Mouse (Mus musculus): ENCODE measurements at regions not wholly inside any gene's neighbourhood (a gene's known extent, or its start where the extent isn't known, plus 50 kb on each side); places are given as distances from the start of the nearest gene placed in this dataset.
A peak's percentile ranks its signal among the peaks of the same experiment; 100 is the strongest.

DNA sequence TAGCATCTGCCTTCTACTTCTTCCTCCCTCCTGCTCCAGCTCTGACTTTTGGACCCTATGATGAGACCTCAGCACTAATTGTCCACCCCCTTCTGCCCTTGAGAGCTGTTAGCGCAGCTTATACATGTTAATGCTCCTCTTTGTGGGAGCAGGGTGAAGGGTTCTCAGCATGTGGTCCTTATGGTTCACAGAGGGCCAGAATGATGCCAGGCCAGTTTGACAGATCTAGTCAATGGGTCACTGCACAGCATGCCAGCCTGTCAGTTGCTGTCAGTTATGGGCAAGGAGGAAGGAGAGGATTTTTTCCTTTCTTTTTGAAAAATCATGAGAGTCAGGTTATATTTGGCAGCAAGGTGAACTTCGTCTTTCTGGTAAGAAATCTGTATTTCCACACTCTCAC lies 68.4 kb downstream of the 4931417E11Rik start:
- Histone ChIP-seq H3K27ac (no peak overlapping the region), H3K9me3 (no peaks in the 10 kb centered on the region), H3K4me1 (no peaks in the 10 kb centered on the region), H3K9ac (no peak overlapping the region), H3K4me3 (no peak overlapping the region), H3K27me3 (no peaks in the 10 kb centered on the region), H3K36me3 (no peaks in the 10 kb centered on the region), H3K4me2 (replicated peaks) (no peak overlapping the region)
- no peak for ATAC-seq (ENCODE audit: insufficient number of reproducible peaks, insufficient read depth, low FRiP score, low TSS enrichment)
- 76% methylated on average over 2 of the region's 2 CpGs for WGBS

DNA sequence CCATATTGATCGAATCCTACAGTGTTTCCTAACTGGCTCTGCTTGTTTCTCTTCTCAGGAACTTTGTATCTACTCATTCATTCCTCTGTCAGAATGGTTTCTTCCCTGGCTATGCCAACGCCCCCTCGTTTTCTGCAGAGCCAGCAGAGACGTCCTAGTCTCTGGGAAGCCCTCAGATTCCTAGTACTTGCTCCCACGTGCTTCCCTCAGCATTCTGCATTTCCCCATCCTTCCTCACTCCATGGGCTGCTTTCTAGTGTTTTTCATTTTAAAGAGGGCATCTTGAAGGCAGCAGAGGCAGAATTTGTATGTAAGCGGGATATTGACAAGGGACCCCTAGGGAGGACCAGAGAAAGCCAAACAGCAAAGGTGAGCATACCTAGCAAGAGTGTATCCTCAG lies 80.2 kb downstream of the 4931417E11Rik start:
- Histone ChIP-seq H3K27me3 (no peaks in the 10 kb centered on the region), H3K36me3 (no peaks in the 10 kb centered on the region), H3K9ac (no peak overlapping the region), H3K4me3 (no peak overlapping the region), H3K9me3 (no peaks in the 10 kb centered on the region), H3K27ac (no peak overlapping the region), H3K4me1 (no peaks in the 10 kb centered on the region), H3K4me2 (replicated peaks) (no peak overlapping the region)
- no peak for ATAC-seq (ENCODE audit: insufficient number of reproducible peaks, insufficient read depth, low FRiP score, low TSS enrichment)
- 56% methylated on average over 6 of the region's 6 CpGs for WGBS

DNA sequence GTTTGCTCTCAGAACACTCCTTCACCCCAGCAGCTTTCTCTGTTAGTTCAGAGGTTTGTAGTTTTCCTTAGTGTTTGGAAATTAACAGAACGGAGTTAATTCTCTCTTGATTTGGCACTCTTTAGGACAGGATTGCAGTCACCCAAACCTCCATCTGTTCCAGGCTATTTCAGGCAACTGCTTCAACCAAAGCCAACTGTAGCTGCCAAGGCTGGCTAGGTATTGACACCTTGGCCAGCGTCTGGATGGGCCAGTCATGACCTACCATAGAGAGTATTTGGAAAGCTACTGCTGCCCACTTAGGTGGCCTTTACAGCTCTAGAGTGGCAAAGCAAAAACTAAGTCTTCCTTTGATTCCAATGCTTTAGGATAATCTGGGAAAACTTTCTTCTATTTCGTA lies 83.2 kb downstream of the 4931417E11Rik start:
- ATAC-seq (ENCODE audit: insufficient number of reproducible peaks, insufficient read depth, low FRiP score, low TSS enrichment): no peak
- no peak overlapping the region for H3K4me3 ChIP-seq
- H3K4me2 ChIP-seq (replicated peaks): no peak overlapping the region
- H3K4me1 ChIP-seq: no peaks in the 10 kb centered on the region
- H3K36me3 ChIP-seq: no peaks in the 10 kb centered on the region
- H3K9me3 ChIP-seq: no peaks in the 10 kb centered on the region
- 88% methylated on average over 3 of the region's 3 CpGs for WGBS
- no peak overlapping the region for H3K27ac ChIP-seq
- H3K27me3 ChIP-seq: no peaks in the 10 kb centered on the region
- H3K9ac ChIP-seq: no peak overlapping the region

DNA sequence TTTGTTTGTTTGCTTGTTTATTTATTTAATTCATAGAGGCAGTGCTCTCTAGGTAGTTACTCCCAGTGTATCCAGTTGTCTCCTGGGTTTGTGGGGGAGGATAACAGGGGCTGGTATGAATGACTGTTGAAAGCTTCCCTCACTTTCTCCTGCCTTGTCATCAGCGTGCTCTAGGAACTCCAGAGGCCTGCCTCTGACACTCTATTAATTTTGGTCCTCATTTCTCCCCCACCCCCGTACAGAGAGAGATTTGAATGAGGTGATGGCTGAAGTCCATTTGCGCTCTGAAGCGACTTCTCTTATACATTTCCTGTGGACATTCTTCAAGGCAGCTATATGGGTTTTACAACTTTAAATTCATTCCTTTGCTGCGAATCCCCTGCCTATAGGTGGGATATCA lies 89.6 kb downstream of the 4931417E11Rik start:
- no peak for ATAC-seq (ENCODE audit: insufficient number of reproducible peaks, insufficient read depth, low FRiP score, low TSS enrichment)
- Histone ChIP-seq H3K4me3 (no peak overlapping the region), H3K27me3 (no peaks in the 10 kb centered on the region), H3K36me3 (no peaks in the 10 kb centered on the region), H3K9ac (no peak overlapping the region), H3K9me3 (no peaks in the 10 kb centered on the region), H3K4me1 (no peaks in the 10 kb centered on the region), H3K4me2 (replicated peaks) (no peak overlapping the region), H3K27ac (no peak overlapping the region)
- 90% methylated on average over 5 of the region's 5 CpGs for WGBS

DNA sequence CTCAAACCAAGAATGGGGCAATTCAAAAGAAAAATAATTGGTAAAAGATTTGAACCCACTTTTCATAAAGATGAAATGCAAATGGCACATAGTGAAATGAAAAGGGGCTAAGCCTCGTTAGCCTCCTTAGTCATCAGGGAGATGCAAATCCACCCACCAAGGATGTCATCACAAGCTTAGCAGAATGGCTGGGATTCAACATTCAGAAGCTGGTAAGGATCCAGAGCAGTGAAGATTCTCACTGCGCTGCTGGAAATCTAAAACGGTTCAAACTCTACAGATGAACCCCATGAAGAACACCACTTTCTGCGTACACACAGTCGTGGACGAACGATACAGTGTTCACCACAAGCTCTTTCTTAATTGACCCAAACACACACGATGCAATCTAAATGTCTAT lies 91.6 kb downstream of the 4931417E11Rik start:
- Histone ChIP-seq H3K27ac (no peak overlapping the region), H3K9ac (no peak overlapping the region), H3K4me1 (no peaks in the 10 kb centered on the region), H3K27me3 (no peaks in the 10 kb centered on the region), H3K4me2 (replicated peaks) (no peak overlapping the region), H3K36me3 (no peaks in the 10 kb centered on the region), H3K4me3 (no peak overlapping the region), H3K9me3 (no peaks in the 10 kb centered on the region)
- ATAC-seq (ENCODE audit: insufficient number of reproducible peaks, insufficient read depth, low FRiP score, low TSS enrichment): no peak
- 91% methylated on average over 8 of the region's 8 CpGs for WGBS

DNA sequence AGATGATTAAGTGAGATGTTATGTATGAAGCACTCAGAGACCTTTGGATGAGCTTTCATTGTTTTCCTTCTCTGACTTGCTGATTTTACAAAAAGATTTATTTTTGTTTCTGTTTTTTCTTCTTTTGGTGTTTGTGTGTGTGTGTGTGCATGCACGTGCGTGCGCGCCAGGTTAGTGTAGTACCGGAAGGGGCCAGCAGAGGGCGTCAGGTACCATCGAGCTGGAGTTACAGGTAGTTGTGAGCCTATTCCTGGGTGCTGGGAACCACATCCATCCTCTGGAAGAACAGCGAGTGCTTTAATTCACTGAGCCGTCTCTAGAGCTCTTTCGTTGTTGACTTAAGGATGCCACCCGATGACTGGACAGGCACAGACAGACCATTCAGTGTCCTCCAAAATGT lies 93.2 kb downstream of the 4931417E11Rik start:
- Histone ChIP-seq H3K4me2 (replicated peaks) (no peak overlapping the region), H3K27me3 (no peaks in the 10 kb centered on the region), H3K9me3 (no peaks in the 10 kb centered on the region), H3K4me3 (no peak overlapping the region), H3K4me1 (no peaks in the 10 kb centered on the region), H3K36me3 (no peaks in the 10 kb centered on the region), H3K27ac (no peak overlapping the region), H3K9ac (no peak overlapping the region)
- ATAC-seq (ENCODE audit: insufficient number of reproducible peaks, insufficient read depth, low FRiP score, low TSS enrichment): no peak
- WGBS: 93% methylated on average over 11 of the region's 11 CpGs

DNA sequence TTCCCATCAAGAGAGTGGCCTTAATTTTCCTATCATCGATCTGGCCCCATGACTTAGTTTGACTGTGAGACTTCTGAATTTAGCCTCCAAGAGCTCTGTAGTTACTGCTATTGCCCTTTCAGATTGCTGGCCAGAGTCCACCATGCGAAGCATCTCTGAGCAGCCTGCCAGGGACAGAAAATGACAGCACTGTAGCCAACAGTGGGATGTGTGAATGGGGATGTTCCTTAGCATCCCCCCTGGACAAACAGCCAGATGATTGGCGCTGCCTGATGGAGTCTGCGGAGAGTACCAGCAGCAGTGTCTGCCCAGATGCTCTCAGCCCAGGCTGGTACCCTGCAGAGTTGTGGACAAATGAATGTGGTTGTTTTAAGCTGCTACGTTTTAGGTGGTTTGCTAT lies 96.6 kb downstream of the 4931417E11Rik start:
- Histone ChIP-seq H3K4me2 (replicated peaks) (no peak overlapping the region), H3K27me3 (0 out of 2 replicates have a peak, but pooled peaks cover 7% of the 10 kb centered on the region), H3K4me3 (no peak overlapping the region), H3K27ac (no peak overlapping the region), H3K36me3 (no peaks in the 10 kb centered on the region), H3K4me1 (0 out of 2 replicates have a peak, but pooled peaks cover 4% of the 10 kb centered on the region), H3K9ac (no peak overlapping the region), H3K9me3 (no peaks in the 10 kb centered on the region)
- ATAC-seq (ENCODE audit: insufficient number of reproducible peaks, insufficient read depth, low FRiP score, low TSS enrichment): no peak
- 83% methylated on average over 5 of the region's 5 CpGs for WGBS

DNA sequence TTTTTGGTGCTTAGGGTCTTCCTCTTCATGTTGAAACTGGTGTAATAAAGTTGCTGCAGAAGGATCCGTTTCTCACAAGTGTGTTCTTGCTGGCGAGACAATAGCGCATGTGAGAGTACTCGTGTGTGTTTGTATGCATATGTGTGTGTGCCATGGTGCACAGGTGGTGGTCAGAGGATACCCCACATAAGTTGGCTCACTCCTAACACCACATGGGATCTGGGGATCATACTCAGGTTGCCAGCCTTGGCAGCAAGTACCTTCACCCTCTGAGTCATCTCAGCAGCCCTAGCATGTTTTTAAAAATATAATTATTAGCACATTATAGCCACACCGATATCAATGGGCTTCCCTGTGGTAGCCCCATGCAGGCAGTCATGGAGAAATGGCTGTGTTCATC lies 97.6 kb downstream of the 4931417E11Rik start:
- no peak overlapping the region for H3K4me3 ChIP-seq
- ATAC-seq (ENCODE audit: insufficient number of reproducible peaks, insufficient read depth, low FRiP score, low TSS enrichment): no peak
- WGBS: 91% methylated on average over 5 of the region's 5 CpGs

DNA sequence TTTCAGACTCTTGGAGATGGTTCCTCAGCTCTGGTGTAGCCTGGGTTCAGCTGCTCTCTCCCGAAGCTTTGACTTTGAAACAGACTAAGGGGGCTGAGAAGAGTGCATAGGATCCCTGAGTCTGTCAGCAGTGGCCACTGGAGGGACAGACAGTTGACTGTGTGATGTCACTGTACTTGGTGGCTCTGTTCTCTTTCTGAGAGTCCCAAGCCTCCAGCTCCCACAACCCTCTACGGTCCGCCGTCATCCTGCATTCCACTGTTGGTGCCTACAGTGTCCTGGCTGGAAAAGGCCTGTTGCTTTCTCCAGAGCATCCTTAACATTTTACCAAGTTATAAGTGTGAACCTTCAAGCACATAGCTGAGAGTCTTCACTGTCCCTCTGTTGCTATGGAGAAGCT lies 98.6 kb downstream of the 4931417E11Rik start:
- no peak overlapping the region for H3K4me3 ChIP-seq
- H3K4me2 ChIP-seq (replicated peaks): no peak overlapping the region
- no peak overlapping the region for H3K27ac ChIP-seq
- 91% methylated on average over 4 of the region's 4 CpGs for WGBS
- no peak for ATAC-seq (ENCODE audit: insufficient number of reproducible peaks, insufficient read depth, low FRiP score, low TSS enrichment)
- H3K9ac ChIP-seq: no peak overlapping the region
- H3K36me3 ChIP-seq: no peaks in the 10 kb centered on the region
- H3K9me3 ChIP-seq: no peaks in the 10 kb centered on the region
- 0 out of 2 replicates have a peak, but pooled peaks cover 10% of the 10 kb centered on the region for H3K27me3 ChIP-seq
- 0 out of 2 replicates have a peak, but pooled peaks cover 4% of the 10 kb centered on the region for H3K4me1 ChIP-seq

More for the DNA sequence above, 97.6 kb downstream of the 4931417E11Rik start:
- H3K36me3 ChIP-seq: no peaks in the 10 kb centered on the region
- no peak overlapping the region for H3K4me2 ChIP-seq (replicated peaks)
- 0 out of 2 replicates have a peak, but pooled peaks cover 4% of the 10 kb centered on the region for H3K4me1 ChIP-seq
- H3K27me3 ChIP-seq: 0 out of 2 replicates have a peak, but pooled peaks cover 7% of the 10 kb centered on the region
- H3K9me3 ChIP-seq: no peaks in the 10 kb centered on the region
- no peak overlapping the region for H3K9ac ChIP-seq
- no peak overlapping the region for H3K27ac ChIP-seq

DNA sequence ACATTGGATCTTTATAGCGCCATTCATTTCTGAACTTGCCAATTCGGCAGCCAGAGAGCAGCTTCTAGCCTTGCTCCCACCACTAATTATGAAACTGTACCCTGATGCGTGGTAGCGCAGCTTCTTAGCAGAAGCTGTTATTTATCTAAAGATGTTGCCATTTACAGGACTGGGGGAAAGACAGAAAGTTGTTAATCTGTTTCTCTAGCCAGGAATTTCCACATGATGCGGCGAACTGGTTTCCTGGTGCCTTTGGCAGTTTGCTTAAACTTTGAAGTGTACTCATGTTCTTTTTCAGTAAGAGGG lies 100.7 kb downstream of the 4931417E11Rik start:
- WGBS: 23% methylated on average over 6 of the region's 6 CpGs
- Histone ChIP-seq H3K4me1 (0 out of 2 replicates have a peak, but pooled peaks cover 4% of the 10 kb centered on the region), H3K36me3 (no peaks in the 10 kb centered on the region), H3K4me3 (no peak overlapping the region), H3K27me3 (0 out of 2 replicates have a peak, but pooled peaks cover 10% of the 10 kb centered on the region), H3K9ac (no peak overlapping the region), H3K9me3 (no peaks in the 10 kb centered on the region), H3K27ac (no peak overlapping the region), H3K4me2 (replicated peaks) (peak overlapping the region; percentile 40)
- ATAC-seq (ENCODE audit: insufficient number of reproducible peaks, insufficient read depth, low FRiP score, low TSS enrichment): no peak

DNA sequence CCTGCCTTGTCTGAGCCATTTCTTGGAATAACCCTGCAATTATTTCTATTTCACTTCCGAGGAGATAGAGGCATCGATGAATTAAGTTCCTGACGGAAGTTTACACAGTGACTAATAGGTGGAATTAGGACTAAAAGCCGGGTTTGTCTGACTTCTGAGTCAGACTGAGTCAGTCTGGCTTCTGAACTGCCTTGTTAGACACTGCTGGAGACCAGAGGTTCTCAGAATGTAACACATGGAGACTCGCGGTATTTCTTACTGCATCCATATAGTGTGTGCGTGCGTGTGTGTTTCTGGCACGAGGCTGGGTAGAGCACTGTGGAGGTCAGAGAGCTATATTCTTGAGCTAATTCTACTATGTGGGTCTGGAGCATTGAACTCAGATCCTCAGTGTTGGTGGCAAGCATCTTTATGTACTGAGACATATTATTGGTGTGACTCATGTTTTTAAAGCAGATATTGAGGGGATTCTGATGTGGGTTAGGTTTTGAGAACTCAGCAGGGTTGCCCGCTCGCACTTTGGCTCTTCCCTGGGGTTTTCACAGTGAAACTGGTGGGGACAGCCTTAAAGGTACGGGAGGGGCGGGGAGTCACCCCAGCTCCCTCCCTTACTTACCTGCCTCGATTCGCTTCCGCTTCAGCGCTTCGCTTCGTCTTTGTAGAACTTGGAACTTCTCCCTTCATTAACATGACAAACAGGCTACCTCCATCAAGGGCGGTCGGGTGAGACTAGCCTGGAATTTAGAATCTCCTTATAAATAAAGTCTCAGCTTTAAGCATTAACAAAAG lies 101.2 kb downstream of the 4931417E11Rik start:
- 0 out of 2 replicates have a peak, but pooled peaks cover 10% of the 10 kb centered on the region for H3K27me3 ChIP-seq
- no peak for ATAC-seq (ENCODE audit: insufficient number of reproducible peaks, insufficient read depth, low FRiP score, low TSS enrichment)
- no peak overlapping the region for H3K4me3 ChIP-seq
- no peaks in the 10 kb centered on the region for H3K36me3 ChIP-seq
- H3K27ac ChIP-seq: no peak overlapping the region
- peak overlapping the region; percentile 40 for H3K4me2 ChIP-seq (replicated peaks)
- WGBS: 10% methylated on average over 21 of the region's 21 CpGs
- 0 out of 2 replicates have a peak, but pooled peaks cover 4% of the 10 kb centered on the region for H3K4me1 ChIP-seq
- no peak overlapping the region for H3K9ac ChIP-seq
- no peaks in the 10 kb centered on the region for H3K9me3 ChIP-seq

DNA sequence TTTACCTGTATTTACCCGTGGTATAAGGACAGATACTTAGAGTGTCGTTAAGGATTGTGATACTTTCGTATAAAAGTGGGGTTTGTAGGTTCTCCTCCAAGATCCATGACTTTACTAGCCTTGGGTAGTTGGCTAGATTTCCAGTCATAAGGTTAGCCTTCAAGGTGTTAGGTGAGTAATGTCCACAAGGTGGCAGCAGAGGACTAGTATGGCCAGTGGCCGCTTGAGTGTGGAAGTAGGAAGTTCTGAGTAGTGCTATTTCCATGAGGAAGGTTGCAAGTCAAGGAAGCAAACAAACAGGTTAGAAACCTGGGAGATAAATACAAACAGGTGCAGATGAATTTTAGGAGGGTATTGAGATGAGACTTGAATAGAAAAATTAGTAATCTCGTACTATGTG lies 101.9 kb downstream of the 4931417E11Rik start:
- H3K36me3 ChIP-seq: no peaks in the 10 kb centered on the region
- no peaks in the 10 kb centered on the region for H3K9me3 ChIP-seq
- H3K9ac ChIP-seq: no peak overlapping the region
- peak overlapping the region; percentile 40; the same call in 1 of the 2 replicates for H3K4me2 ChIP-seq (replicated peaks)
- H3K4me1 ChIP-seq: 0 out of 2 replicates have a peak, but pooled peaks cover 4% of the 10 kb centered on the region
- 0 out of 2 replicates have a peak, but pooled peaks cover 10% of the 10 kb centered on the region for H3K27me3 ChIP-seq
- 4% methylated on average over 5 of the region's 5 CpGs for WGBS
- ATAC-seq (ENCODE audit: insufficient number of reproducible peaks, insufficient read depth, low FRiP score, low TSS enrichment): peak; percentile 22; the same call in 1 of the 2 replicates
- H3K4me3 ChIP-seq: no peak overlapping the region
- H3K27ac ChIP-seq: no peak overlapping the region
